Mouse (Mus musculus): ENCODE data around the gene Pym1.
"Not testable (repeated sequence)": the region's sequence is repeated elsewhere in the genome, so short reads cannot be mapped to it uniquely, and the experiment has no call there.

Gene Pym1

DNA sequence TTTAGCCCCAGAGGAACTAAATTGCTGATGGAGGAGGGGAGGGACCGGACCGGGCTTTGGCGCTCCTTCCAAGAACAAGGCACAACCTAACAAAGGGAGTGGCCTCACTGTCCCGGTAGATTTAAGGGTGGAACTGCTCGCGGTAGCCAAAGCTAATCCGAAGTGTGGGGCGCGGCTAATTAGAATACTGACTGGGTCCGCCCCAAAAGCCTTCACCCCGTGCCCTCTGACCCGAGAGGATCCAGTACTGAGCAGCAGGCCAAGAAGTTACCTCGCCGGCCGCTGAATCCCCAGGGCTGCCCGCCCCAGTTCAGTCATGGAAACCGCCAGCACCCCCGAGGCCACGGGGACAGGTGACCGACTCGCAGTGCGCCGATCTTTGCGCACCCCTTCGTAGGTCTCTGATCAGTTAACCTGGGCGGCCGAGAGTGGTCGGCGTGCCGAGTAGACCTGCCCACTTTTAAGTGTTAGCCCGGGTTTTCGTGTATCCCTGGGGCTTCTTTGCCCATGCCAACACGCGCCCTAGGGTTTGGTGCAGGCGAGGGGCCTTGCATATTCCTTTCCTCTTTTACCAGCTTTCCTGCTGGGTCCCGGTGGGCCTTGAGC is at the start of gene Pym1:
Gene Pym1, plus strand, starts transcription at position 244 of the 606 bp plus-strand sequence.
- DNase-seq = peak; percentile 91 to 93

DNA sequence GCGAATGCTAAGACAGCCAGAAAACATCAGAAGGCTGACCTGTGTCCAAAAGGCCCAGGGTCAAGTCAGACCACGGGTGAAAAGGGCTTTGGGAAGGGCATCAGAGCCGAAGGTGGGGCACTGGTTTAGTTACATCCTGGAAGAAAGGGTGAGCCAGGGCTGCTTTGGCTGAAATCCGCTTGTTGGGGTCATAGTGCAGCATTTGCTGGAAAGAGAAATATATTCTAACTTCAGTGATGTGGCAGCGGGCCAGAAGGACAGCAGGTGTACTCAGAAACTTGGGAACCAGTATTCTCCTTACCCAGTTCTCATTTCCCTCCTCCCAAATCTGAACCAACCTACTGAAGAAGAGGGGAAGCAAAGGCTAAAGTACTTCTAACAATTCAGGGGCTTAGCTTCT is 48.7 kb upstream of the Pym1 start:
- peak; percentile 72 to 78 for DNase-seq

- no peak for DNase-seq
These were observed 48.1 kb upstream of the Pym1 start for GRCm38 (mm10) chr10:128699611-128700010.

GRCm38 (mm10) chr10:128700712-128701111 is 47.0 kb upstream of the Pym1 start:
- DNase-seq = no peak

GRCm38 (mm10) chr10:128702328-128703007 is 45.2 kb upstream of the Pym1 start:
- DNase-seq = no peak

GRCm38 (mm10) chr10:128703895-128704294 is 43.8 kb upstream of the Pym1 start, which contains the start of gene Pmel:
Gene Pmel (plus strand): TSS chr10:128704195.
- no peak for DNase-seq

DNA sequence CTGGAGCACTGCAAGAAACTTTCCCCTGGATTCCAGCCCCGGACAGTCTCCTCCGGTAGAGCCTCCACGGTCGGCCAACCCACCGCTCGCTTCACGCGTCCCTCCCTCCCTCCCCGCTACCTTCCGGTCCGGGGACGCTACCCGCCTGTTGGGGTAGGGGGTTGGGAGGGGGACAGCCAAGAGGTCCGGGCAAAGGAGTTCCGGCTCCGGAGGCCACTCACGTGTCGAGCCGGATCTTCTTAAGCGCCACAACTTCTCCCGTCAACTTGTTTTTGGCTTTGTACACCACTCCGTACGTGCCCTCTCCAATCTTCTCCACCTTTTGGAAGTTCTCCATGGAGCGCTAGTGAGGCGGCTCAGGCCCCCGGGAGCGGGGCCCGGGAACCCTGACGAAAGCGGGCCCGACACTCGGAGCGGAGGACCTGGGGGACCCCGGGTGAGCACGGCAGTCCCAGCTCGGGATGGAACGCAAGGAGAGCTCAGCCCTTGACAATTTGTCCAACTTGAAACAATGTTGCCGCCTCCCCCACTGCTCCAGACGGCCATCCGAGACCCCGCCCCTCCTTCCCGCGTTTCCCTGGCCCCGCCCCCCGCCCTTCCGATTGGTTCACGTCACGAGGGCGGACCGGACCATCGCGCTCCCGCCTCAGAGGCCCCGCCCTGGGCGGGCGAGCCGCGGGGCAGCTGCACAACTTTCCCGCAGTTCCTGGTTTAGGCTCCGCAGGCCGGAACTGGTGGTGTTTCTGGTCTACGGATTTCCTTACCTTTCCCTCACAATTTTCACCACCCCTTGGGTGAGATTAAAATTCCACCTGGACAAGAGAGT is 43.0 kb upstream of the Pym1 start, which contains the start of gene Cdk2:
Gene Cdk2, minus strand, starts transcription at position 541 of the 826 bp plus-strand sequence.
- peak; percentile 95 to 97 for DNase-seq

DNA sequence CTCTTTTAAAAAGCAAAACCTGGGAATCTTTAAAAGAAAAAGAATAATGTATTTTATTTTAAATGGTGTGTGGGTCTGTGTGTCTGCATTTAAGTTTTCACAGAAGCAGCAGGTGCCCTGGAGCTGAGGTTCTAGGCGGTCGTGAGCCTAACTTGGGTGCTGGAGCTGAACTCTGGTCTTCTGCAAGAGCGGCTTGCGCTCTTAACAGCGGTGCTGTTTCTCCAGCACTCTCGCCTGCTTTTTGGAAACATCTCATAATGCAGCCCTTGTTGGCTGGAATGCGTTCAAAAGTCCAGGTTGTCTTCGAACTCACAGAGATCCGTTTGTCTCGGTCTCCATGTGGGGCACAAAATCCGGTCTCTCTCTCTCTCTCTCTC is 42.4 kb upstream of the Pym1 start:
- peak in 1 of 2 experiments; percentile 13 for DNase-seq

DNA sequence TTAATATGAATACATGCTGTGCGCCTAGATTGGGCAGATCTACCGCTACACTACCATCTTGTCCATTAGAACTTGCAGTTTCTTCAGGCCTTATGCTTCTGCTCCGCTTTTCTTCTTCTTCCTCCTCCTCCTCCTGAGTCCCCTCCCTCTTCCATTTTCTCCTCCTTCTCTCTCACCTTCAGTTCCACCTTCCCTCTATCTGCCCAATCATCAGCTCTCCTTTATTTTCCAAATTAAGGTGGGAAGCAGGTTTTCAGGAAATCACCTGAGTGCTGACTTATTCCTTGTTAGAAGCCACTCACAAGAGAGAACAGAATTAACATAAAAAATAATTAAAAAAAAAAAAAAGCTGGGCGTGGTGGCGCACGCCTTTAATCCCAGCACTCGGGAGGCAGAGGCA is 36.4 kb upstream of the Pym1 start:
- DNase-seq = not testable (repeated sequence)

- no peak for DNase-seq
These were observed 31.8 kb upstream of the Pym1 start for GRCm38 (mm10) chr10:128715559-128716537.

GRCm38 (mm10) chr10:128725466-128725865 is 22.2 kb upstream of the Pym1 start:
- not testable (repeated sequence) for DNase-seq

DNA sequence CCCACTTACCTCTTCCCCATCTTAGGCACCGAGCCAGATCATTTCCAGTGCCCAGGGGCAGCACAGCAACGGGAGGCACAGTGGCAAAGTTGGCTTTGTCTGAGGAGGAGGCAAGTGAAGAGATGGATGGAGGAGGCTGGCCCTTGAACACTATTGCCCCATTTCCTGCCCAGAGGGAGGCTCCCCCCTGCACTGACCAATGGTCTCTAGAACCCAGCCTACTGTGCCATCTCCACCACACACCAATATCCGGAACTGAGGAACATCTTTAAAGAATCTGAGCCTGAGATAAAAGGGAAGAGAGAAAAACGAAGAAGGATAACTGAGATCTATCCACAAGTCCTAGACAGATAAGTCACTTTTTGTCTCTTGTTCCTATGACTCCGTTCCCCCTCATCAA is 19.6 kb upstream of the Pym1 start:
- no peak for DNase-seq

- peak; percentile 67 to 88 for DNase-seq
These were observed 16.7 kb upstream of the Pym1 start for GRCm38 (mm10) chr10:128731002-128731433.

- no peak for DNase-seq
These were observed 15.7 kb upstream of the Pym1 start for GRCm38 (mm10) chr10:128731992-128732391.

DNA sequence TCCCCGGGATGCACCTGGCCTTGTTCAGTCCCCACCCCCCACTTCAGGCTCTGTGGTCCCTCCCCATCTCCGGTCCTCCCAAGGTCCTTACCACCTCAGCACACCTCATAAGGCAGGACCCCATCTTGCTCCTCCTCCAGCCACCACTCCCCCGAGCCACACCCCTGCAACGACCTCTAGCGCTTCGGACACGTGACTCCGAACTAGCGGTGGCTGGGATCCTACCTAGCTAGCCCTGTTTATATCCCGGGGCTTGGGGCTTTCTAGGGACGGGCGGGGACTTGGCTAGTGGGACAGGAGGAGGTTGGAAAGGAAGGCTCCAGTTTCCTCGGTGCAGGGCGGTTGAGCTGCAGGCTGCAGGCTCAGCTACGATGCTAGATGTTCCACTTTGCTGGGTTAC is 10.3 kb upstream of the Pym1 start:
- peak; percentile 20 for DNase-seq

GRCm38 (mm10) chr10:128740296-128740695 is 7.4 kb upstream of the Pym1 start:
- no peak for DNase-seq

GRCm38 (mm10) chr10:128742616-128743015 is 5.1 kb upstream of the Pym1 start:
- no peak for DNase-seq

- DNase-seq = peak in 1 of 2 experiments; percentile 12
These were observed 4.5 kb upstream of the Pym1 start for GRCm38 (mm10) chr10:128743235-128743634.

DNA sequence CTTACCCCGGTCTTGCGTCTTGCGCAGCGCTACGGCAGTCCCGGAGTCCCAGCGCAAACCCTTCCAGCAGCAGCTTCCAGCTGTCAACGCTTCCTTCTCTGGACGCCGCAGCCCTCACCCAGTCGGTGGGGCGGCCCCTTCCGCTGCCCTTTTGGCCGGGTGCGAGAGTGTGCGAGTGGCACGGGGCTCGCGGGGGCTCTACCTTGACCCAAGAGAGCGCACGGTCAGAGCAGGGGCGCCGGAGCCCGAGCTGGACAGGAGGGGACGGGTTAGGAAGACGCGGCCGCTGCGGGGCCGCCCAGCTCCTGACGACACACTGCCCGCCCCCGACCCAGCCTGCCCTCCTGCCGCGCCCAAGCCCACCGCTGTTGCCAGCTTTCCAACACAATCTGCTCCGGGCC is 3.9 kb upstream of the Pym1 start:
- DNase-seq = peak; percentile 64 to 82

DNA sequence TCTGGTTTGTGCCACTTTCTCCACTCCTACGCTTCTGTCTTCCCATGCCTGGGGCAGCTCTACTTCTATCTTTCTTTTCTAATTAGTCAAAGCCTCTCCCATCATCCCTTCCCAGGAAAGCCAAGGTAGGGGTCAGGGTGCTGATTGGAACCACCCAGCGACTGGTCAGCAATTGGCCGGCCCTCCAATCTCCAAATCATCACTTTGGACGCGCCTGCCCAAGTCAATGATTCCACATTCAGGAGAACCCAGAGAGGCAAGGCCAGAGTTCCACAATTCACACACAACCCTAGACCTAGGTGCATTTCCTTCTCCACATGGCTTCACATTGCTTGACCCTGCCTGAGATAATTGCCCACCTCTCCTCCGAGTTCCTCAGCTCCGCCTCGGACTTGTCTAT is 3.5 kb upstream of the Pym1 start:
- peak; percentile 53 to 69 for DNase-seq

DNA sequence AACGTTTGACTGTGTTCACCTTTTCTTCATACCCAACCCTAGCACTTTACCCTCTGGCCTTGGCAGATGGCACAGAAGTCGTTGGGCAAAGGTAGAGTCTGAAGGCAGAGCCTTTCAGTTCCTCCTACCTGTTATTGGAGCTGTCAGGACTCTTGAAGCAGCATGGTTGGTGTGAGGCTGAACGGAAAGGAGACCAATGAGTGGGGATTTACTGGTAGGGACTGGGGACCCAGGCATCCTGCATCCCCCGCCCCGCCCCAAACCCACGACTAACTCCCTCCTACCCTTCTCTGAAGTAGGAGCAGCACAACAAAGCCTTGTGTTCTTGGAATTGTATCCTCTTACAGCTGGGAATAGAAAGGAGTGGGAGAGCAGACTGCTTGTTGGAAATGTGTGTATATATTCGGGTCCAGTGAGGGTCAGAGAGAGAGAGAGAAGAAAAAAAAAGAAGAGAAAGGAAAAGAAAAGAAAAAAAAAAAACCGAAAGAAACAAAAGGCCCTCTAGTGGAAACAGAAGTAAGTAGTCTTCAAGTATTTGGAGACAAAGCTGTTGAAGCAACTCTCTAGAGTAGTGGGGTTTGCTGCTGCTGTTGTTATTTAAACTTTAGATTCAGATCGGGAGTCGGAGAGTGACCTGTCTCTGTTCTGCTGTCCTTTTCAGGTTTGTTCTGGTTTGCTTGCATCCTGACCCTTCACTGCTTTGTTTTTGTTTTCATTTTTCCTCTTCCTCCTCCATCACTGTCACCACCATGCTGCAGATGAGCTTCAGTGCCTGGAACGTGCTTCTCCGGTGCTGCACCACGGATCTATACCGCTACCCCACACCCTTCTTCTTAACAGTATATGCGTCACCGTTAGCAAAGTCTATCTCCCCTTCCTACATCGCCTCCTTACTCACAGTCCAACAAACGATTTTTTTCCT is 2.7 kb upstream of the Pym1 start, which contains the start of gene Dgka:
Gene Dgka, minus strand, starts transcription at position 176 of the 922 bp plus-strand sequence.
- DNase-seq = peak; percentile 35 to 46
